Comparison of ENCODE assay signal across 9 mouse cellular contexts in genomic region chr2:173307984-173308383, GRCm38 (mm10). TPM values are rescaled to one million over a fixed set of nuclear protein-coding genes. Genes with fewer than 3 reads are reported as not detected.
A peak's percentile ranks its signal among the peaks of the same experiment; 100 is the strongest.
DNase-seq lines count a peak whose midpoint lies in the region; ATAC-seq lines count a peak whose summit lies in the region.
"Had no signal": no experiment of that assay in that cellular context is flagged by ENCODE, and none has a peak within 500 bp of the region (broad histone marks: within the 10 kb centered on the region; RNA-seq: fewer than 3 reads in every experiment).

No protein-coding gene starts in this region.

- ATAC-seq in heart, embryonic 14.5 days (ENCODE audit: insufficient number of reproducible peaks, insufficient read depth, low FRiP score, low read depth) = no peak
- ATAC-seq in midbrain, embryonic 14.5 days (ENCODE audit: low FRiP score, low TSS enrichment) = peak; percentile 35; the same call in 1 of the 2 replicates

- no peaks in the 10 kb centered on the region for H3K9me3 ChIP-seq in heart, embryonic 14.5 days (ENCODE audit: control insufficient read depth, low read length)
- H3K9me3 ChIP-seq in midbrain, embryonic 14.5 days (ENCODE audit: control insufficient read depth, low read length) = no peaks in the 10 kb centered on the region

- DNase-seq in heart, adult 11 months = no peak
- peak; percentile 10 for DNase-seq in forelimb bud, embryonic 11.5 days (ENCODE audit: low read depth, low spot score)
- peak; percentile 47 for DNase-seq in midbrain, embryonic 14.5 days
- DNase-seq in left cerebral cortex, adult 8-10 months (ENCODE audit: low spot score in 2 of 2) = no peak
- no peak for DNase-seq in adrenal gland, adult 2 months
- no peak for DNase-seq in left cerebral cortex, adult 9 months (ENCODE audit: low spot score in 2 of 2)
- DNase-seq: lung, adult 18-20 months had no signal

- WGBS in heart, embryonic 14.5 days = 32% methylated on average over 4 of the region's 4 CpGs
- 10% methylated on average over 4 of the region's 4 CpGs for WGBS in midbrain, embryonic 14.5 days

- peak overlapping the region; percentile 72 to 85 for H3K27ac ChIP-seq in heart, embryonic 14.5 days (replicated peaks in 1 of 2; ENCODE audit: control insufficient read depth in 1 of 2, insufficient read depth in 1 of 2, low read depth in 2 of 2, low read length in 2 of 2)
- H3K27ac ChIP-seq in brown adipose tissue, adult 24 weeks (replicated peaks; ENCODE audit: low read depth, low read length) = peak overlapping the region; percentile 15
- peak overlapping the region; percentile 70 for H3K27ac ChIP-seq in midbrain, embryonic 14.5 days (replicated peaks; ENCODE audit: low read depth, low read length)

- H3K4me3 ChIP-seq in heart, embryonic 14.5 days (ENCODE audit: control insufficient read depth in 1 of 2, insufficient read depth in 1 of 2, low read depth in 1 of 2, low read length in 2 of 2) = no peak overlapping the region
- no peak overlapping the region for H3K4me3 ChIP-seq in brown adipose tissue, adult 24 weeks (ENCODE audit: insufficient read depth, low read depth, low read length)
- no peak overlapping the region for H3K4me3 ChIP-seq in midbrain, embryonic 14.5 days (replicated peaks; ENCODE audit: low read depth, low read length)

- H3K4me1 ChIP-seq in heart, embryonic 14.5 days (ENCODE audit: control insufficient read depth in 2 of 2, insufficient read depth in 2 of 2, low read length in 2 of 2) = peaks cover 14 to 21% of the 10 kb centered on the region in 2 experiments
- 0 out of 2 replicates have a peak, but pooled peaks cover 4% of the 10 kb centered on the region for H3K4me1 ChIP-seq in brown adipose tissue, adult 24 weeks (ENCODE audit: control insufficient read depth, insufficient read depth, insufficient read length, low read length)
- peaks cover 14% of the 10 kb centered on the region; the same call in 1 of the 2 replicates for H3K4me1 ChIP-seq in midbrain, embryonic 14.5 days (ENCODE audit: control insufficient read depth, insufficient read depth, low read length)

- peak overlapping the region; percentile 56 for H3K4me2 ChIP-seq in heart, embryonic 14.5 days (ENCODE audit: low read length)
- H3K4me2 ChIP-seq in midbrain, embryonic 14.5 days (ENCODE audit: low read length) = peak overlapping the region; percentile 45

- H3K27me3 ChIP-seq in heart, embryonic 14.5 days (ENCODE audit: control insufficient read depth, insufficient read depth, low read length) = no peaks in the 10 kb centered on the region
- H3K27me3 ChIP-seq in midbrain, embryonic 14.5 days (ENCODE audit: control insufficient read depth, insufficient read depth, low read length) = no peaks in the 10 kb centered on the region

- 0 out of 2 replicates have a peak overlapping the region, but pooled peaks have one; percentile 28 for H3K9ac ChIP-seq in heart, embryonic 14.5 days (ENCODE audit: low read length)
- no peak overlapping the region; the same call in 1 of the 2 replicates for H3K9ac ChIP-seq in midbrain, embryonic 14.5 days (replicated peaks; ENCODE audit: low read length)

- no peaks in the 10 kb centered on the region for H3K36me3 ChIP-seq in heart, embryonic 14.5 days (ENCODE audit: control insufficient read depth, insufficient read depth, low read length)
- H3K36me3 ChIP-seq in midbrain, embryonic 14.5 days (ENCODE audit: control insufficient read depth, insufficient read depth, low read length) = no peaks in the 10 kb centered on the region

RNA-seq across cellular contexts. Expression of gene Pmepa1, which starts 31.7 kb away (rescaled TPM):
- polyA plus RNA-seq in heart, embryonic 14.5 days (2014; fragmentation: Nextera tagmentation; extraction: Ambion mirVana) = 5.3 and 6.5 TPM in 2 replicates
- 108 and 141 TPM in 2 replicates for polyA plus RNA-seq in brown adipose tissue, adult 24 weeks (2012; ENCODE audit: insufficient read depth, insufficient read length, missing spikeins)
- polyA plus RNA-seq in midbrain, embryonic 14.5 days (2014; fragmentation: Nextera tagmentation; extraction: Ambion mirVana) = 5.7 and 6.4 TPM in 2 replicates
- 10 to 100 TPM; 34.3 to 67.8 (median 49.6) TPM for total RNA-seq in left cerebral cortex, adult 8-10 months (2022)
- total RNA-seq in adrenal gland, adult 2 months (2021) = 10 to 100 TPM; 67.5 to 90.3 TPM
- 90.3 and 91.4 TPM in 2 replicates for polyA plus RNA-seq in adrenal gland, adult 2 months (2012; rRNA removed)

Comparison
In these comparisons a context has a peak if more than half of its experiments do, and no peak if none do; other contexts are left out.
1. H3K27ac ChIP-seq: peak in every context shown above with its lines; median percentile 78 in heart, embryonic 14.5 days; 70 in midbrain, embryonic 14.5 days; 15 in brown adipose tissue, adult 24 weeks.
2. DNase-seq: peak in forelimb bud, embryonic 11.5 days (single experiment) and midbrain, embryonic 14.5 days (single experiment); none in heart, adult 11 months (single experiment), left cerebral cortex, adult 8-10 months (0 of 2), adrenal gland, adult 2 months (single experiment) and left cerebral cortex, adult 9 months (0 of 2).
3. RNA of gene Pmepa1, which starts 31.7 kb away (polyA plus RNA-seq): 108 to 141 TPM in brown adipose tissue, adult 24 weeks and 90.3 to 91.4 TPM in adrenal gland, adult 2 months; 5.3 to 6.5 TPM in heart, embryonic 14.5 days and 5.7 to 6.4 TPM in midbrain, embryonic 14.5 days; every median in the first group is over 10 times any median in the second.